Mouse (Mus musculus) MEL (cell line): Measurements from ENCODE around the gene Slc30a2.

Source experiments
- EP300 ChIP-seq, 2 experiments: IDR thresholded peaks; 2 replicates each; pipeline ENCODE4 v1.6.1; 2011; ENCODE audit warnings: improper control_type of control experiment in 2 of 2, low read length in 2 of 2, low read depth in 1 of 2, mild to moderate bottlenecking in 1 of 2
- GABPA ChIP-seq: IDR thresholded peaks from 2 replicates; pipeline ENCODE4 v1.6.1; 2012; ENCODE audit warnings: low read depth, mild to moderate bottlenecking, inconsistent platforms, low read length, improper control_type of control experiment, moderate library complexity
- POLR2A ChIP-seq, 2 experiments: IDR thresholded peaks; 2 replicates each; pipeline ENCODE4 v1.6.1; 2011 to 2012; ENCODE audit warnings: low read length in 2 of 2, mild to moderate bottlenecking in 2 of 2, control low read depth in 1 of 2, improper control_type of control experiment in 1 of 2, low read depth in 1 of 2, moderate library complexity in 1 of 2; ENCODE audit not compliant: control insufficient read depth in 1 of 2, insufficient read depth in 1 of 2, poor library complexity in 1 of 2
- RAD21 ChIP-seq: IDR thresholded peaks from 2 replicates; pipeline ENCODE4 v1.6.1; 2011; ENCODE audit warnings: mild to moderate bottlenecking, low read depth, low read length, improper control_type of control experiment
- TBP ChIP-seq: IDR thresholded peaks from 2 replicates; pipeline ENCODE4 v1.8.0; 2011; ENCODE audit warnings: low read depth, low read length, improper control_type of control experiment

GRCm38 (mm10) chr4:134311784-134312183, 31.2 kb upstream of the Slc30a2 start:
- no peak for TF ChIP-seq EP300 (IDR thresholded peaks at IDR 0.05; ENCODE audit: low read depth in 1 of 2, low read length in 2 of 2)
- no peak for TF ChIP-seq RAD21
- TF ChIP-seq TBP = no peak
- no peak for TF ChIP-seq POLR2A (IDR thresholded peaks at IDR 0.05; ENCODE audit: control insufficient read depth in 1 of 2, insufficient read depth in 1 of 2, low read depth in 1 of 2, low read length in 2 of 2, poor library complexity in 1 of 2)
- TF ChIP-seq GABPA = no peak
